Mouse (Mus musculus) MEL (cell line): ENCODE data around the gene Slc29a2. TPM values are rescaled to one million over a fixed set of nuclear protein-coding genes. Genes with fewer than 3 reads are reported as not detected.
A peak's percentile ranks its signal among the peaks of the same experiment; 100 is the strongest.

Experiments
- DNase-seq: peaks from one replicate; pipeline ENCODE4 v3.0.0; 2011; ENCODE audit warnings: low read depth, low spot score
- H3K27ac ChIP-seq: 2 replicates; pipeline ENCODE4 v1.5.1; 2012; ENCODE audit warnings: low read depth, mild to moderate bottlenecking, control low read depth, low read length, moderate library complexity; ENCODE audit not compliant: control insufficient read depth
- H3K27me3 ChIP-seq, 2 experiments: fragments of 150-350 bp in 1 of 2; sonication (generic) in 1 of 2; 2 replicates each; pipeline ENCODE4 v1.6.1; 2012; ENCODE audit warnings: low read length in 2 of 2, mild to moderate bottlenecking in 2 of 2, improper control_type of control experiment in 1 of 2, moderate library complexity in 1 of 2; ENCODE audit not compliant: insufficient read depth in 2 of 2, control insufficient read depth in 1 of 2
- H3K36me3 ChIP-seq, 2 experiments: 2 replicates each; pipeline ENCODE4 v1.6.1; 2012 to 2014; ENCODE audit warnings: low read length in 2 of 2, improper control_type of control experiment in 1 of 2, inconsistent platforms in 1 of 2, mild to moderate bottlenecking in 1 of 2; ENCODE audit not compliant: insufficient read depth in 2 of 2, control insufficient read depth in 1 of 2
- H3K4me1 ChIP-seq, 2 experiments: fragments of 150-350 bp in 1 of 2; sonication (generic) in 1 of 2; 2 replicates each; pipeline ENCODE4 v1.6.1; 2012; ENCODE audit warnings: low read length in 2 of 2, improper control_type of control experiment in 1 of 2, mild to moderate bottlenecking in 1 of 2; ENCODE audit not compliant: insufficient read depth in 2 of 2, control insufficient read depth in 1 of 2
- H3K4me3 ChIP-seq, 2 experiments: fragments of 150-350 bp in 1 of 2; sonication (generic) in 1 of 2; 2 replicates each; pipeline ENCODE4 v1.5.1; 2012; ENCODE audit warnings: low read depth in 2 of 2, low read length in 2 of 2, mild to moderate bottlenecking in 2 of 2, moderate library complexity in 2 of 2, control low read depth in 1 of 2, improper control_type of control experiment in 1 of 2; ENCODE audit not compliant: control insufficient read depth in 1 of 2, insufficient read depth in 1 of 2
- H3K79me2 ChIP-seq: 2 replicates; pipeline ENCODE4 v1.6.1; 2012; ENCODE audit warnings: mild to moderate bottlenecking, low read length, moderate library complexity; ENCODE audit not compliant: control insufficient read depth, poor library complexity, insufficient read depth
- H3K9ac ChIP-seq: 2 replicates; pipeline ENCODE4 v1.6.1; 2012; ENCODE audit warnings: low read depth, mild to moderate bottlenecking, control low read depth, low read length, moderate library complexity; ENCODE audit not compliant: control insufficient read depth, poor library complexity, severe bottlenecking
- H3K9me3 ChIP-seq: fragments of 150-350 bp; sonication (generic); replicated peaks from 2 replicates; pipeline ENCODE4 v1.6.1; 2012; ENCODE audit warnings: mild to moderate bottlenecking, low read length, improper control_type of control experiment, moderate library complexity; ENCODE audit not compliant: insufficient read depth
- BHLHE40 ChIP-seq: IDR thresholded peaks from 2 replicates; pipeline ENCODE4 v1.6.1; 2012; ENCODE audit warnings: low read depth, mild to moderate bottlenecking, inconsistent platforms, low read length, improper control_type of control experiment, borderline replicate concordance
- CHD1 ChIP-seq: IDR thresholded peaks from 2 replicates; pipeline ENCODE4 v1.6.1; 2012; ENCODE audit warnings: low read depth, mild to moderate bottlenecking, inconsistent platforms, low read length, improper control_type of control experiment
- CHD2 ChIP-seq: IDR thresholded peaks from 2 replicates; pipeline ENCODE4 v1.6.1; 2011; ENCODE audit warnings: low read length, improper control_type of control experiment
- CTCF ChIP-seq, 3 experiments: IDR thresholded peaks in 2 of 3; conservative IDR thresholded peaks in 1 of 3; 2 replicates each; pipeline ENCODE4 v1.5.1; 2011 to 2012; ENCODE audit warnings: low read length in 3 of 3, low read depth in 2 of 3, mild to moderate bottlenecking in 2 of 3, improper control_type of control experiment in 1 of 3, inconsistent platforms in 1 of 3, mixed read lengths in 1 of 3, moderate library complexity in 1 of 3; ENCODE audit not compliant: control insufficient read depth in 1 of 3, insufficient read depth in 1 of 3, poor library complexity in 1 of 3, severe bottlenecking in 1 of 3
- E2F4 ChIP-seq: IDR thresholded peaks from 2 replicates; pipeline ENCODE4 v1.6.1; 2011; ENCODE audit warnings: low read depth, low read length, improper control_type of control experiment, borderline replicate concordance
- EP300 ChIP-seq, 2 experiments: IDR thresholded peaks; 2 replicates each; pipeline ENCODE4 v1.6.1; 2011; ENCODE audit warnings: improper control_type of control experiment in 2 of 2, low read length in 2 of 2, low read depth in 1 of 2, mild to moderate bottlenecking in 1 of 2
- ETS1 ChIP-seq: IDR thresholded peaks from 2 replicates; pipeline ENCODE4 v1.6.1; 2012; ENCODE audit warnings: low read depth, mild to moderate bottlenecking, inconsistent platforms, low read length, improper control_type of control experiment, moderate library complexity
- GABPA ChIP-seq: IDR thresholded peaks from 2 replicates; pipeline ENCODE4 v1.6.1; 2012; ENCODE audit warnings: low read depth, mild to moderate bottlenecking, inconsistent platforms, low read length, improper control_type of control experiment, moderate library complexity
- GATA1 ChIP-seq: IDR thresholded peaks from 2 replicates; pipeline ENCODE4 v1.6.1; 2011; ENCODE audit warnings: low read depth, low read length, improper control_type of control experiment
- HCFC1 ChIP-seq: IDR thresholded peaks from 2 replicates; pipeline ENCODE4 v1.6.1; 2012; ENCODE audit warnings: low read depth, mild to moderate bottlenecking, inconsistent platforms, low read length, improper control_type of control experiment, moderate library complexity
- JUND ChIP-seq: IDR thresholded peaks from 2 replicates; pipeline ENCODE4 v1.6.1; 2011; ENCODE audit warnings: low read depth, mild to moderate bottlenecking, improper control_type of control experiment, low read length
- KAT2A ChIP-seq: conservative IDR thresholded peaks from 2 replicates; pipeline ENCODE4 v1.6.1; 2012; ENCODE audit warnings: low read depth, low read length, improper control_type of control experiment, inconsistent platforms
- MAX ChIP-seq: IDR thresholded peaks from 2 replicates; pipeline ENCODE4 v1.6.1; 2011; ENCODE audit warnings: low read length, improper control_type of control experiment
- MAZ ChIP-seq: IDR thresholded peaks from 2 replicates; pipeline ENCODE4 v1.6.1; 2012; ENCODE audit warnings: low read depth, mild to moderate bottlenecking, inconsistent platforms, low read length, improper control_type of control experiment
- MEF2A ChIP-seq: IDR thresholded peaks from 2 replicates; pipeline ENCODE4 v1.6.1; 2014; ENCODE audit warnings: low read depth, mild to moderate bottlenecking, inconsistent platforms, low read length, improper control_type of control experiment; ENCODE audit not compliant: poor library complexity, insufficient replicate concordance, severe bottlenecking; ENCODE audit errors: extremely low read depth
- MXI1 ChIP-seq: IDR thresholded peaks from 2 replicates; pipeline ENCODE4 v1.6.1; 2011; ENCODE audit warnings: mild to moderate bottlenecking, low read depth, low read length, improper control_type of control experiment
- MYC ChIP-seq: IDR thresholded peaks from 2 replicates; pipeline ENCODE4 v1.6.1; 2011; ENCODE audit warnings: low read depth, mild to moderate bottlenecking, low read length, improper control_type of control experiment, moderate library complexity
- NELFE ChIP-seq: IDR thresholded peaks from 2 replicates; pipeline ENCODE4 v1.6.1; 2011; ENCODE audit warnings: low read depth, low read length, improper control_type of control experiment
- NRF1 ChIP-seq: IDR thresholded peaks from 2 replicates; pipeline ENCODE4 v1.6.1; 2014; ENCODE audit warnings: low read depth, mild to moderate bottlenecking, inconsistent platforms, low read length, improper control_type of control experiment, moderate library complexity; ENCODE audit not compliant: poor library complexity, insufficient read depth, severe bottlenecking
- POLR2A ChIP-seq, 2 experiments: IDR thresholded peaks; 2 replicates each; pipeline ENCODE4 v1.6.1; 2011 to 2012; ENCODE audit warnings: low read length in 2 of 2, mild to moderate bottlenecking in 2 of 2, control low read depth in 1 of 2, improper control_type of control experiment in 1 of 2, low read depth in 1 of 2, moderate library complexity in 1 of 2; ENCODE audit not compliant: control insufficient read depth in 1 of 2, insufficient read depth in 1 of 2, poor library complexity in 1 of 2
- POLR2AphosphoS2 ChIP-seq: IDR thresholded peaks from 2 replicates; pipeline ENCODE4 v1.6.1; 2011; ENCODE audit warnings: low read length, improper control_type of control experiment
- POLR2AphosphoS5 ChIP-seq: IDR thresholded peaks from 2 replicates; pipeline ENCODE4 v1.6.1; 2012; ENCODE audit warnings: low read depth, borderline replicate concordance, mild to moderate bottlenecking, inconsistent platforms, low read length, moderate library complexity, mixed read lengths
- RAD21 ChIP-seq: IDR thresholded peaks from 2 replicates; pipeline ENCODE4 v1.6.1; 2011; ENCODE audit warnings: mild to moderate bottlenecking, low read depth, low read length, improper control_type of control experiment
- RCOR1 ChIP-seq: IDR thresholded peaks from 2 replicates; pipeline ENCODE4 v1.6.1; 2012; ENCODE audit warnings: low read depth, mild to moderate bottlenecking, inconsistent platforms, low read length, improper control_type of control experiment
- SIN3A ChIP-seq: IDR thresholded peaks from 2 replicates; pipeline ENCODE4 v1.6.1; 2012; ENCODE audit warnings: low read length, improper control_type of control experiment, inconsistent platforms
- SMC3 ChIP-seq: IDR thresholded peaks from 2 replicates; pipeline ENCODE4 v1.6.1; 2011; ENCODE audit warnings: low read depth, low read length, improper control_type of control experiment
- TAL1 ChIP-seq: IDR thresholded peaks from 2 replicates; pipeline ENCODE4 v1.6.1; 2012; ENCODE audit warnings: mild to moderate bottlenecking, inconsistent platforms, low read length, moderate library complexity, mixed read lengths
- TBP ChIP-seq: IDR thresholded peaks from 2 replicates; pipeline ENCODE4 v1.8.0; 2011; ENCODE audit warnings: low read depth, low read length, improper control_type of control experiment
- TCF12 ChIP-seq: IDR thresholded peaks from 2 replicates; pipeline ENCODE4 v1.6.1; 2014; ENCODE audit warnings: low read depth, mild to moderate bottlenecking, inconsistent platforms, low read length, improper control_type of control experiment, moderate library complexity
- UBTF ChIP-seq: IDR thresholded peaks from 2 replicates; pipeline ENCODE4 v1.6.1; 2012; ENCODE audit warnings: low read depth, mild to moderate bottlenecking, inconsistent platforms, low read length, improper control_type of control experiment, moderate library complexity, borderline replicate concordance; ENCODE audit not compliant: insufficient read depth
- USF1 ChIP-seq: IDR thresholded peaks from 2 replicates; pipeline ENCODE4 v1.6.1; 2014; ENCODE audit warnings: low read depth, mild to moderate bottlenecking, inconsistent platforms, low read length, improper control_type of control experiment, moderate library complexity
- USF2 ChIP-seq, 2 experiments: IDR thresholded peaks; 2 replicates each; pipeline ENCODE4 v1.6.1; 2011 to 2012; ENCODE audit warnings: improper control_type of control experiment in 2 of 2, low read length in 2 of 2, borderline replicate concordance in 1 of 2, inconsistent platforms in 1 of 2, low read depth in 1 of 2, mild to moderate bottlenecking in 1 of 2; ENCODE audit not compliant: insufficient read depth in 1 of 2
- ZC3H11A ChIP-seq: IDR thresholded peaks from 2 replicates; pipeline ENCODE4 v1.6.1; 2012; ENCODE audit warnings: low read depth, mild to moderate bottlenecking, inconsistent platforms, low read length, improper control_type of control experiment
- ZKSCAN1 ChIP-seq: IDR thresholded peaks from 2 replicates; pipeline ENCODE4 v1.6.1; 2012; ENCODE audit warnings: low read depth, mild to moderate bottlenecking, inconsistent platforms, low read length, improper control_type of control experiment, moderate library complexity
- ZNF384 ChIP-seq: IDR thresholded peaks from 2 replicates; pipeline ENCODE4 v1.6.1; 2012; ENCODE audit warnings: low read depth, mild to moderate bottlenecking, inconsistent platforms, low read length, improper control_type of control experiment
- polyA plus RNA-seq, 2 experiments: library from polyadenylated mRNA; stranded (reverse) in 1 of 2; unstranded in 1 of 2; fragments of >175 nt in 1 of 2; fragments of >200 nt in 1 of 2; gene quantifications; 2 replicates each; pipeline versions ENCODE4 v1.2.1 to v1.2.4; 2012; ENCODE audit warnings: low replicate concordance in 2 of 2, low read depth in 1 of 2; ENCODE audit not compliant: insufficient read length in 2 of 2, insufficient read depth in 1 of 2, missing spikeins in 1 of 2
- total RNA-seq: library from RNA; depleted of rRNA; stranded (reverse); fragments of 300-350 nt; gene quantifications from 2 replicates; pipeline ENCODE4 v1.2.3, GENCODE M21; 2012; rRNA removed

Slc29a2 gene
- total RNA-seq, result 2.1 and 3.2 TPM in 2 replicates
- 10 to 100 TPM in 1 of 2 experiments, not detected in 1; 10.9 TPM for polyA plus RNA-seq

GRCm38 (mm10) chr19:5023621-5024479, at the start of gene Slc29a2:
Slc29a2 (plus strand) TSS chr19:5023860.
- Histone ChIP-seq H3K27ac (peak within 1 kb of the TSS; percentile 63), H3K4me1 (peaks cover 0 to 1% of the 10 kb centered on the region in 2 experiments; a peak in 1 of 4 replicates), H3K79me2 (no peaks in the 10 kb centered on the region; the same call in 1 of the 2 replicates), H3K36me3 (peaks cover 0 to 2% of the 10 kb centered on the region in 2 experiments; a peak in 1 of 4 replicates), H3K9ac (peak within 1 kb of the TSS; percentile 77), H3K9me3 (no peaks in the 10 kb centered on the region), H3K27me3 (no peaks in the 10 kb centered on the region), H3K4me3 (peak within 1 kb of the TSS; percentile 66 to 97)
- peak; percentile 94 for DNase-seq
- peak; percentile 75 for TF ChIP-seq SIN3A
- TF ChIP-seq BHLHE40, result no peak
- no peak for TF ChIP-seq RCOR1
- no peak for TF ChIP-seq CTCF (IDR thresholded peaks at IDR 0.05 in 2 of 3, conservative IDR thresholded peaks at IDR 0.05 in 1 of 3; ENCODE audit: control insufficient read depth in 1 of 3, insufficient read depth in 1 of 3, low read depth in 2 of 3, low read length in 3 of 3, poor library complexity in 1 of 3, severe bottlenecking in 1 of 3)
- no peak for TF ChIP-seq CHD1
- TF ChIP-seq GABPA, result no peak
- peak; percentile 89 for TF ChIP-seq HCFC1
- peak; percentile 80; the same call in 1 of the 2 replicates for TF ChIP-seq POLR2AphosphoS2
- TF ChIP-seq POLR2AphosphoS5, result no peak
- no peak for TF ChIP-seq CHD2
- peak; percentile 76 for TF ChIP-seq MAX
- no peak for TF ChIP-seq ZC3H11A
- no peak for TF ChIP-seq ZKSCAN1
- TF ChIP-seq TBP, result 0 out of 2 replicates have a peak, but pooled peaks have one; percentile 26
- TF ChIP-seq SMC3, result no peak; the same call in 1 of the 2 replicates
- peak; percentile 61 to 81 for TF ChIP-seq POLR2A (IDR thresholded peaks at IDR 0.05; ENCODE audit: control insufficient read depth in 1 of 2, insufficient read depth in 1 of 2, low read depth in 1 of 2, low read length in 2 of 2, poor library complexity in 1 of 2)
- no peak for TF ChIP-seq E2F4
- no peak; the same call in 1 of the 2 replicates for TF ChIP-seq KAT2A
- TF ChIP-seq JUND, result no peak
- TF ChIP-seq MAZ, result no peak
- peak; percentile 84 for TF ChIP-seq NELFE
- no peak for TF ChIP-seq USF1
- no peak for TF ChIP-seq RAD21
- no peak for TF ChIP-seq MEF2A
- TF ChIP-seq ETS1, result no peak
- peak; percentile 33; the same call in 1 of the 2 replicates for TF ChIP-seq TCF12
- no peak for TF ChIP-seq USF2 (IDR thresholded peaks at IDR 0.05; ENCODE audit: borderline replicate concordance in 1 of 2, insufficient read depth in 1 of 2, low read depth in 1 of 2, low read length in 2 of 2)
- no peak for TF ChIP-seq UBTF
- no peak for TF ChIP-seq GATA1
- no peak for TF ChIP-seq ZNF384
- TF ChIP-seq NRF1, result no peak
- no peak for TF ChIP-seq EP300 (IDR thresholded peaks at IDR 0.05; ENCODE audit: low read depth in 1 of 2, low read length in 2 of 2)
- TF ChIP-seq MYC, result peak; percentile 84
- peak; percentile 84 for TF ChIP-seq MXI1
- no peak for TF ChIP-seq TAL1
